Mouse (Mus musculus) cerebellum, adult 9-11 months (tissue): Measurements from ENCODE around the gene Efcab11.

Source experiments
- DNase-seq: peaks from one replicate; pipeline ENCODE4 v3.0.0; 2022

Gene Efcab11

DNA sequence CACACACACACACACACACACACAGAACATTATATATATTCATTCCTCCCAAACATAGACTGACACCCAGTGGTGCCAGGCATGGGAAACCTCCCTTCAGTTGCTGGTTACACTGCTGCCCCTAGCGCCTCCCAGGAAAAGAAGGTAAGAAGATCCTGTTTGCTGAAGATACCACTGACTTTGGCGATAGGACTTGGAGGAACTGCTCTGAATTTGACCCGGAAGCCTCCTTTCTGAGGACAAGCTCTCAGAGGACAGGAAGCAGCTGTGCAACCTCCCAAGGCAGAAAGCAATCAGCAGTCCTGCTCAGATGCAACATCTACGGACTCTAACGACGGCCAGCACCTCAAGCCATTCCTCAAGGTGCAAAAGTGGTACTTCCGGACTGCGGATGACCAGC lies 142.6 kb downstream of the Efcab11 start:
- DNase-seq: no peak

DNA sequence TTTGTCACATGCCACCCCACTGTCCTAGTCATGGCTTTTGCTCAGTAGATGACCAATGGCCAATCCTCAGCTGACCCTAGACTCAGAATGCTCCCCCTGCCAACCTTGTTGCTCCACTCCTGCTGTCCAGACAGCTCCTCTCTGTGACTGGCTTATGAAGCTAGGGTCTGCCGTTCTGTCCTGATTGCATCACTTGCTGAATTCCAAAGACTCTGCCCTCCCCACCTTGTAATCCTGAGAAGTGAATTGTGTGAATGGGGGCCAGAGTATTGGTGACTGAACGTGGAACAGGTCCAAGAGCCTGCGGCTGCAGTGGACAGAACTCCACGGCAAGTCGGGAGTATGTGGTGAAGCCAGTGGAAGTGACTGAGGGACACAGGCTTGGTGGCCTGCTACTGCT lies 145.0 kb downstream of the Efcab11 start:
- DNase-seq: no peak

DNA sequence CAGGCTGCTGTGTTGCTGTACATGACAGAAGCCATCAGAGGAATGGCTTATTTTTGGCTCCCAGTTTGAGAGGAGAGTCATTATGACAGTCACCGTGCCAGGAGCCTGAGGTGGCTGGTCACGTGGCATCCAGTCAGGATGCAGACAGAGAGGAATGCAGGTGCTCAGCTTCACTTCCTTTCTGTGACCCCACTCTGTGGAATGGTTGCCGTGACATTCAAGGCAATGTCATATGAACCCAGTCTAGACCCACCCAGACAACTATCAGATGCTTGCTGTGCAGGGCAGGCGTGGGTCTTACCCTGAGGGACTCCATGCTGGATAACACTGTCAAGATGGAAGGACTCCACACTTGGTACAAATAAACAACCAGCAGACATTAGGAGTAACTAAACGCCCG lies 146.0 kb downstream of the Efcab11 start:
- no peak for DNase-seq

DNA sequence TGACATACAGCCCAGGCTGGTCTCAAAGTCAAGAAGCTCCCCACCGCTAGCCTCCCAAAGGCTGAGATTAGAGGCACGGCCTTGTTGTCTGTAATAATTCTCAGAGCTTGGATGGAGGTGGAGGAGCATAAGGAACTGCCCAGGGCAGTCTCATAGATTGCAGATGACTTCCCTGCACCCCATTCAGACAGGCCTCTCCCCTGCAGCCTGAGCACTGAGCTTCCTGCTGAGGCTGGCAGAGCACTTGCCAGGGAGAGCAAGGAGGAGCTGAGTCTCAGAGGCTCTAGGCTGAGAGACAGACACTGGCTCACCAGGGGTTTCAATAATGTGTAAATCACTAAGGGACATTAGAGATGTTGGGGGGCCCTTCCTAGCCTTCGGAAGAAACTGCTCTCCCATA lies 147.3 kb downstream of the Efcab11 start:
- no peak for DNase-seq

DNA sequence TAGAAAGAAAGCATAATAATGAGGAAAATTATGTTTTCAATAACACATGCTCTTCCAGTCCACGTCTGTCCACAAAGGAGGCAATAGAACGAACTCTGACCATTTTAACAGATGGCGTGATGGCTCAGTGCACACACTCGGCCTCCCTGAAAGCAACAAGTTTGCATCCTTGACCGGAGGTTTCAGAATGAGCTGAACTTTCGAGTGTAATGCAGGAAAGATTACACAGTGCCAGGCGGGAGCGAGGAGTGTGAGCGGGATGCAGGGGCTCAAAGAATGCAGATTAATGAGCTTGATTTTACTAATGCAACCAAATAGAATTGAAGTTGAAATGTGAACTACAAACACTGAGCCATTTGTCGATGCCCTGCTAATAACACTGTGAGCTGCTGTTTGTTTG lies 149.1 kb downstream of the Efcab11 start:
- DNase-seq: no peak

DNA sequence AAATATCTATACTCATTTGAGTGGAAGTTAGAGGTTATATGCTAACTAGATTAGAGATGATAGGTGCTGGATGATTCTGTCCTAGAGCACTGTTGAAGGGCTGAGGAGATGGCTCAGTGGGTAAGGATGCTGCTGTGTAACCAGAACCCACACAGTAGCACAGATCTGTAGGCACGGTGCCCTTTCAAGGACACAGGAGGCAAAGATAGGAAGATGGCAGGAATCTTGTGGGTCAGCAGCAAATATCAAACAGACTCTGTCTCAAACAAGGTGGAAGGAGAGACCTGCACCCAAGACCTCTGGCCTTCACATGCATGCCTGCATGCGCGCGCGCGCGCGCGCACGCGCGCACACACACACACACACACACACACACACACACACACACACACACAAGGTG lies 160.0 kb downstream of the Efcab11 start:
- no peak for DNase-seq

DNA sequence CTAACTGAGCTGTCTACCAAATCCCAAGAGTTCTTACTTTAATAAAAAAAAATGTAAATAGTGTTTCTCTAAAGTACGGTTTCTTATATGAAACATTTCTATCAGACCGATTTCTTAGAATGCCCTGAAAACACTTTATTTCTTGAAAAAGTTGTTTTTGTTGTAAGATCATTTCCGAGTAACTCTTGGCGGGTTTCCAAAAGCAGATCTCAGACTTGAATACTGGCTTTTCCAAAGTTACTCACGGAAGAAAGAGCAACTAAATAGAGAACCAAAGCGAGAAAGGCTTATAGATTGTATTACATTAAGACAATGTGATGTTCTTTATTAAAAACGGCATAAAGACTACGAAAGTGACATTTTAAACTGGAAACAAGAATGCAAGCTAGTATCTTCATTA lies 160.4 kb downstream of the Efcab11 start:
- DNase-seq: no peak

DNA sequence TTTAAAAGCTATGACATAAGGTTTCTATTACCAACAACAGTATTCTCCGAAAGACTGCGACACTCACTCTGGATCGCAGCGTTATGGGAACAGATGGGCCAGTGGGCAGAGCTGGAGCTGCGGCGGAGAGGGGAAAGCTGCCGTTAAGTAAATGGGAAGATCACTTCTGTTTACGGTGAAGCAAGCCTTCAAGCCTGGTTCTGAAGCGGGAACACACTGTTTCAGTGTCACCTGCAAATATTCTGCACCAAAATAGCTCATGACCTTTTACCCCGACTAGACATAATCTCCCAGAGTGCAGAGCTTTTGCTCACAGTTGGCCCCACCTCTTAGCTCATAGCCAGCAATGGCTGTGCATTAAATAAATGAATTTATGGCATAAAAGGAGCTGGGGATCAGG lies 162.9 kb downstream of the Efcab11 start:
- DNase-seq: no peak

DNA sequence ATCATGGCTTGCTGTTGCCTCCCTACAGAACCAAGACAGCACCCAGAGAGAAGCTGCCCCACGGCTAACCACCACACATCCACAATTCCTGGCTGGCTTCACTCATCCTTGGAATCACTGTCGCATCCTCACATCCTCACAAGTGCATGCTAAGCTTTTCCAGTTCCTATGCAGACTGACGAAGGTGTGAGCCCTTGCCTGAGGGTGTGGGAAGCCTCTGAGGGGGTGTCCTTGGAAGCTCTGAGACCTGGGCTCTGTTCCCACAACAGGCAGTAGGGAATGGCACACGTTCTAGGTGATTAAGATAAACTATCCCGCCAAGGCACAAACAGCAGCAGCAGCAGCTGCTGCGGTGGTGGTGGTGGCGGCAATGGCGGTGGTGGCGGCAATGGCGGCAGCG lies 164.5 kb downstream of the Efcab11 start:
- DNase-seq: no peak

DNA sequence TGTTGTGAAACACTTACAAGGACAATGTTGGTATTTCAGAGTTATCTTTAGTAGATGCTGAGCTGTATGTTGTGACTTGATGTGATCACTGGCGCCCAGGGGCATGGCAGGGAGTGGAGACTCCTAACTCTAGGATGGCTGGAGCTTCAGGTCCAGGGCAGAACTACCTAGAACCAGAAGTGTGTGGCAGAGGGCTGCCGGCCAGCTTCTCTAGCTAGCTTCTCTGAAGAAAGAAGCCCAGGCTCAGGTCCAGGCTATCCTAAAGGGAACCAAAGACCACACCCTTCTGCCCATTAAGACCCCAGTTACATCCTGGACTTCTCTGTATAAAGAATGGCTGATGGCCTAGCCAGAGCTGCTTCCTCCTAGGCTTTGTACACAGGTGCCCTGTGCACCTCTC lies 166.1 kb downstream of the Efcab11 start:
- DNase-seq: no peak

DNA sequence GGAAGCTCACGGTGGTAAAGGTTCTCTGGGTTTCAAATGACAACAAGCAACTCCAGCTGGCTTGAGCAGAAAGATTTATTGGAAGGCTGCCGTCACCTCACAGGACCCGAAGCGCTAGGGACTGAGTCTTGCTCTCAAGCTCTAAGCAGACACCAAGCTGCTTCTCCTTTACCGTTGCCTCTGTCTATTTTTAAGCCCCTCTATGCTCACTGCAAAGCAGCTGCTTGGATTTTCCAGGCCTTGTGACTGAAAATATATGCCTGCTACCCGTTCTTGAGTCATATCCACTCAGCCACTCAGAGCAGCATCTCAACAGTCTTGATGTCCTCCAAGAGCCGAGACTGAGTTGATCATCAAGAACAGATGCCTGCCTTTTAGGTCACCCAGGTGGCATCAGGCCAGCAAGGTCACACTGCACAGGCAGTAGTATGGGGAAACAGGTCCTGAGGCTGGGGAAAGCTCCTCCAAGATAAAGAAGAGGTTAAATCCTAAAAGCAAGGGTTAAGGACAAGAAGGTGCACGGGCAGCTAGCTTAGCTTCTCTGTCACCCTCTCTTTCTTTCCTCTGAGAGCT lies 168.1 kb downstream of the Efcab11 start:
- DNase-seq: peak; percentile 33

DNA sequence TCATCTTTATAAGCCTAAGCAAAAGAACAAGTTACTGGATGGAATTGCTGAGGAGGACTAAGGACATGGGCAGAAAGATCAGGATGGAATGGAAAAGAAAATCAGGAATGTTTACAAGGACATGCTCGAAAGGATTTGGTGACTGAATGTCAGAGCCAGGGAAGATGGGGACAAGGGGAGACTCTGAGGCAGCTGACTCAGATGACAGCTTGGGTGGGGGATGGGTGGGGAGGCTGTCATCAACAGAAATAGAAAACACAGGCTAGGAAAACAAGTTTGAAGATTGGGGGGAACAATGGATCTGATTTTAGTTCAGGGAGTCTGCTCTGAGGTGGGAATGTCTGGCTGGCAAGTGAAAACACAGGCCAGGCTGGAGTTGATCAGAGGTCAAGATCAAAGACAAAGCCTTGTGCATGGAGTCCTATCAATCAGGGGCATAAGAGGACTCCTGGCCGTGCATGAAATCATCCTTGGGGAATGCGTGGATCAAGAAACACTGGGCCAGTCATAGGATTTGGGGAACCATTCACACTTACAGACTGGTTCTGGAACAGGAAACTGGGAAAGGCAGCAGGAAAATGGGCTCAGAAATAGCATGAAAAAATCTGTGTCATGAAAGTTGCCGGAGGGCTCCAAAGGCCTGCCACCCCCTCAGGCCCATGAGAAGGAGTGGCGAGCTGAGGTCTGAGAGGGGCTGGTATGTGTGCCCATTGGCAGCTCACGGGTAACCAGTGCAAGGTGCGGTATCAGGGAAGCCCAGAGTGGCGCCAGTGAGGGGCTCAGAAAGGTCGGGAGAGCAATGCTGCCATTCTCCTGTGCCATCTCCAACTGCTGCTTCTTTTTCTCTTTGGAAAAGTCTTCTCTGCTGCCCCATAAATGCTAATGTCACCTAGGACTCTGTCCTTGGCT lies 168.9 kb downstream of the Efcab11 start:
- DNase-seq: no peak

DNA sequence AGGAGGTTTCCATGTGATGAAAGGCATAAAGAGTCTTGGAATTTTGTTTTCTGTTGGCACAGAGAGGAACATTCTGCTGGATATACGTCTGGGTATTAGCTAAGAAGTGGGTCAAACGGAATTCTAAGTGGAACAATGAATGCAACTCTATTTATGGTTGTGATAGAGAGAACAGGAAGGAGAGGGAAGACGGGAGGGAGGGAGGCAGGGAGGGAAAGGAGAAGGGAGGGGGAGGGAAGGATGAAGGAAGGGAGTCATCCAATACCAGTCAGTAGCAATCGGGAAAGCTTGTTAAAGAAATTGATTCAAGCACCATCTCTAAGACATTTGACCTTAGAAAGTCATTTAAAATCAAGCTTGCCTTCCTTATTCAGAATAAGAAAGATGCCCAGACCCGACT lies 172.0 kb downstream of the Efcab11 start:
- DNase-seq: no peak

DNA sequence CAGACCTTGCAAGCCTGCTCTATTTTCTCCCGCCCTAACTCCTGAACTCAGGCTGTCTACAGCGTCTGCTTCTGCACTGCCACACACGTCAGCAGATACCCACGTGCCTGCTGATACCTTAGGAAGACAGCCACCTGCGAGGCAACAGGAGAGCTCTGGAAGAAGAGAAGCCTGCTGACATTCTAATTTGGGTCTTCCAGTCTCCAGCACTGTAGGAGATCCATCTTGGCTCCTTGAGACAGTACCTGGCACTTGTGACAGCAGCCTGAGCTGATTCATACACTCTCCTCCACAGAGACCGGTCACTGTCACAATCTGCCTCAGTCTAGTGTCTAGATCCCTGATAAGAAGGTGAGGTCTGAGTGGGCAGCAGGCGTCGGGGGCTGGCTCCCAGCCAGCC lies 182.0 kb downstream of the Efcab11 start:
- peak; percentile 11 for DNase-seq

DNA sequence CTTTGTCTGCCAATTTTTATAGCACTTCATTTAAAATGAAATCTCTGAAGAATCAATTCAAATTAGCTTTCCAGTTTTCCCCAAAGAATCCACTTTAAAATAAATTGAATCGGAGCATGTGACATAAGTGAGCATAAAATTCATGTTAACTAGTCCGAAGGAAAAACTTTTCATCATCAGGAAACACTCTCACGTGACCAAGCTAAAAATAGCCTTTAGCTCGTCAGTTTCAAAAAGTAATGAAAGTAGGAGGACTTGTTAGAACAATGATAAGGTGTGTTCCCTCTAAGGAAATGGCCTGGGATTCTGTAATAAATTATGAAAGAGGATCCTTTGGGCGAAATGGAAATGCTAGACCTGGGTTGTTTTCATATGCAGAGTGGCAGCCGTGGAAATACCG lies 183.9 kb downstream of the Efcab11 start:
- no peak for DNase-seq

DNA sequence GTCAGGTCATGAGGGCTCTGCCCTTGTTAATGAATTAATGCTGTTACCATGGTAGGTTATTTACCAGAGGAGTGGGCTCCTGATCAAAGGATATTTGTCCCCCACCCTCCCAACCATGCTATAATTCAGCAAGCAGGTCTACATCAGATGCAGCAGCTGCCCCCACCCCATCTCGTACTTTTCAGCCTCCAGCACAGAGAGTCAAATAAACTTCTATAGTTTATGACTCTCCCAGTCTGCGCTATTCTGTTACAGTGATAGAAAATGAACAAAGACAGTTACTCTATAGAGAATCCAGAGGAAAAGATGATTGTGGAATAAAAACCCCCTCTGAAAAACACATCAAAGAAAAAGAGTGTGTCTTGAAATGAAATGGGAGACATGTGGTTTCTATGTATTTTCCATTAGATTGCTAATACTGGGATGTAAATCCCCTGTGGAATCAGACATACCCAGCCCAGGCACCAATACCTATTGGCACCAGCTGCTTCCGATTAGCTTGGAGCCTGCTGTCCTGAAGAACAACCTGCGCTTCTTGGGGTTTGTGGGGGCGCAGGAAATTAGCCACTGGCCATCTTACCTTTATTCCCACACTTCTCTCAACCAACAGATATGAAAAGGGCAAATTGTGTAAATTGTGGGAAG lies 184.7 kb downstream of the Efcab11 start:
- DNase-seq: no peak

DNA sequence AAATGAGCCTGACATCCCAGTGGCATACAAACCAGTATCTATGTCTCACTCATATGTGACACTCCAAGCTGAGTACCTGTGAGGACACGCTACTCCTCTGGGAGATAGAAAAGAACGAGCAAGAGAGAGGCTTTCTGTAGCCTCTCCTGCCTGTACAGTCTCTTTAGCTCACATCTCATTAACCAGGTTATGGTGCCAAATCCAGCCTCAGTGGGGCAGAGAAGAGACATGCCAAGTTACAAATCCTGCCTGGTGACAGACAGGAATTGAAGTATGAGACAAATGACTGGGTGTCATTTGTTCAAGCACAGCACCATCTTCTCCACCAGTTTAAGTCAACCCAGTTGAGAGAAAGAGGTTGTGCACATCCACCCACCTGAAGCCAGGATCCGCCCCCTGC lies 190.2 kb downstream of the Efcab11 start:
- DNase-seq: no peak

DNA sequence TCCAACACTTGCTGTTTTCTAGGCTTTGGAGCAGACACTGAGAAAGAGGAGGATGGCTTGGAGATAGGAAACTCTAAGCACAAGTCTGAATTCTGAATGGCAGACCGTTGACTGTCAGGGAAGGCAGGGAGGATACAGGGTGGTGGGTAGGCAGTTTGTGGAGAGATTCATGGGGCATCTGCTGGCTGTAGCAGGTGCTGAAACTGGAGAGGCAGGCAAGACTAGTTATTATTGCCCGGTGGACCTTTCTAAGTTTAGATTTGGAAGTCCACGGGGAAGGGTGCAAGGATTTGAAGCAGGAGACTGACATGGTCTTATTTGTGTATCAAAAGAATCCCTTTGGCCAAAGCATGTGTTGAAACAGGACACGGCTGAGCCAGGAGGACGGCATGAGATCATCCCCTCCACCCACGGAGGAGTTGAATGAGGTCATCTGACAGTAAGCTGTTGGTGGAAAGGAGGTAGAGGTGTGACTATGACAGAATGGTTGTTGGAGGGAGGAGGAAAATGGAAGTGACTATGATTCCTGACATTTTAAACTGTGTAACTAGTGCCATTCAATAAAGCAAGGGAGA lies 197.7 kb downstream of the Efcab11 start:
- DNase-seq: peak; percentile 37

DNA sequence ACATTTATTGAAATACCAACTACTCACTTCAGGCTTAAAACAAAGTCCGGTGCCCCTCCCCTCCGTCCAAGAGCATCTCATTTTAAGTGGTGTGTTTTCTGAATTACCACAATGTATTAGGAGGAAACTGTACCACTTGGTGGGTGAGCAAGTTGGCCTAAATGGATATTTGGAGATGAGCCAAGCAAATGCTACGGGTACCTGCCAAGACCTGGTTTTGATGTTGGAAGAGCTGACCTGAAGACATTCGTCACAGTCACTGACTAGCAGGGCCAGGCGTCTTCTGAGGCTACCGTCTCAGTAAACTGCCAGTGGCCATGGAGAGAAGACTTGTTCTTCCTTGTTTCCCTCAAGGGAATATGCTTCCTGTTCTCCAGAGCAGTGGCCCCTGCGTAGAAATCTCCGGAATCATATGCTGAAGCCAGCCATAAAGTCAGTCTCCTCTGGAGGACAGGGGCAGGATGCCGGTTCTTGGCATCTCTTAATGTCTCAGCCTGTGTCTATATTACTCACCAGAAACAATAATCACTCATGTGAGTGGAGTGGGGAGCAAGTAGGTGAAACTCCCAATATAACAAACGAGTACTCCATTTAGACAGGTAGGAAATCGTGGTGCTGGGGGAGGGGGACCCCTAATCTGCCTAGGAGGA lies 198.7 kb downstream of the Efcab11 start:
- peak; percentile 38 for DNase-seq

DNA sequence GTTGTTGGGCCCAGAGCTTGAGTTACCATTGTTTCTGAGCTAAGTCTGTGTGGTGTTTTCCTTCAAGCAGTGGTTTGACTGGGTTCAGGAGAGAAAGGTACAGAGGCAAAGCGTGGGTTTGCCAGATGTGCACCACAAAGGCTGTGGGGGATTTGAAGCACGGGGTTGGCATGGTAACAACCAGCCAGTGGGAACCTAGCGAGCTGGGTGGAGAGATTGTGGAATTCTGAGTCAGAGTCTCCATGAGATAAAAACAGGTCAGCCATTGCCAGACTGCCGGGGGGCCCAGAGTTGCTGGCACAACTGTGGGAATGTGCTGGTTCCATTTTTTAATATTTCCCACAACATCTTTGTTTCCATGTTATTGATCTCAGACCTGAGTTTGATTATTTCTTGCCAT lies 202.6 kb downstream of the Efcab11 start:
- no peak for DNase-seq

DNA sequence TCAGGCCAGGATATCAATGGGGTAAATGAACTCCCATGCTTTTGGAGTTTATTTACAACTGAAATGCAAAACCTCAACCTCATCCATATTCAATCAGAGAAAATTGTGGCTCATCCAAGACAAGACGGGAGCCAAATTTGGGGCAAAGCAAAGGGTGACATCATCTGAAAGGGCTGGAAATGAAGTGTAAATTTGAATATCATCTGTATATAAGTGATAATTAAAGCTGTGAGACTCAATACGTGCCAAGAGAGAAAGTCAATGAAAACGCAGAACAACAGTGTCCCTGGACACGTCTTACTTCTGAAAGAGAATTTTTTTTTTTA lies 212.4 kb downstream of the Efcab11 start:
- DNase-seq: no peak

DNA sequence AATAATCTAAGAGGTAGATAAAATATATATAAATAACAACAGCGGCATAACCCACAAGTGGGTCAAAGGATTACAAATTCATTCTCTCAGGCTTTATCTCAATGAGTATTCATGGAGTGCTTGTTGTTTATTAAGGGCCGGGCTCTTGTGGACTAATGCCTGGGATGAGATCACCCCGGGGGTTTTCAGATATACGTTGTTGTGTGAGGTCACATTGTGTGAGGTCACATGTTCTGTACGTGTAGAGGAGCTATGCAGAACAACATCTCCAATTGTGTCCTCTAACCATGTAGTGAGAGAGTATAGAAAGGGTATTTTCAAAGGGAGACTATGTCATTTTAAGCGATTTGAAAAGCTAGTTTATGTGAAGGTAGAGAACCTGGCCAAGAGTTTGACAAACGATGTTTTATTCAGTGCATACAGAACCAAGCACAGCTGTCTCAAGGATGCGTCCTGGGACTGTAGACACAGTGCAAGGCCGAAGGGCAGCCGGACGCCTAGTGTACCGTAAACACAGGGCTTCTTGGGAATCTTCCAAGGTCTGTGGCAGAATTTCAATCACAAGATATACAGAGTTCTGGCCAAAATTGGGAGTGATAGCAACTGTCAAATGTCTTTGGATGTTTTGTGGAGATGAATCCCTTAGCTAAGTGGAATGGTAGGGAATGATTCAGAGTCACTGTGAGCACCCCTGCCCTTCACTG lies 212.9 kb downstream of the Efcab11 start:
- no peak for DNase-seq

DNA sequence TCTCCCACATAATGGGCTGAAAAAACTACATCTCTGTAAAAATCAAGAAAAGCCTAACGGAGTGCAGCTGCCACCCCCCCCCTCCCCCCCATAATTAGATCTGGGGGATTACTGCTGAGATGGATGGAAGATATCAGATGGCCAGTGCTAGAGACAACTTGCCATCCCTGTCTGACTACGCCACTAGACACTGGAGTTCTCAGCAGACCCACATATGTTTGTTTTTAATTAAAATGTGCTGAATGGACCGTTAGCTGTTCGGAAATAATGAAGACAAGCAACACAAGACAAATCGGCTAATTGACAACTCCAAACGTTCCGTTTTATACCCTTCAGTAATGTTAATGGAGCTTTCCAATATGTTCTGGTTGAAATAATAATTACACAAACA lies 213.5 kb downstream of the Efcab11 start:
- no peak for DNase-seq
